Mouse (Mus musculus) adrenal gland, adult (tissue): ENCODE measurements around the gene Gna15.

ENCODE experiments used
- DNase-seq, 2 experiments: peaks; one replicate each; pipeline ENCODE4 v3.0.0; 2022 to 2023; ENCODE audit warnings: low spot score in 1 of 2; ENCODE audit not compliant: inconsistent age in 2 of 2

Gna15 gene

GRCm38 (mm10) chr10:81525017-81525694 lies 1.1 kb upstream of the Gna15 start:
- no peak for DNase-seq

- DNase-seq = no peak
Observed at GRCm38 (mm10) chr10:81523570-81523969, 455 bp downstream of the Gna15 start.

GRCm38 (mm10) chr10:81523142-81523541 lies 883 bp downstream of the Gna15 start:
- no peak for DNase-seq

GRCm38 (mm10) chr10:81519978-81520365 lies 4.1 kb downstream of the Gna15 start:
- DNase-seq = no peak

GRCm38 (mm10) chr10:81519227-81519977 lies 4.6 kb downstream of the Gna15 start:
- DNase-seq = no peak

- peak; percentile 62 to 88 for DNase-seq
Observed at GRCm38 (mm10) chr10:81518546-81518945, 5.5 kb downstream of the Gna15 start.

GRCm38 (mm10) chr10:81517227-81517626 lies 6.8 kb downstream of the Gna15 start:
- no peak for DNase-seq

- no peak for DNase-seq
Observed at GRCm38 (mm10) chr10:81513798-81514197, 10.2 kb downstream of the Gna15 start.

- no peak for DNase-seq
Observed at GRCm38 (mm10) chr10:81510246-81510810, 13.7 kb downstream of the Gna15 start.

- no peak for DNase-seq
Observed at GRCm38 (mm10) chr10:81507691-81508489, 16.1 kb downstream of the Gna15 start.

GRCm38 (mm10) chr10:81507095-81507494 lies 16.9 kb downstream of the Gna15 start:
- DNase-seq = no peak

GRCm38 (mm10) chr10:81505016-81505664 lies 18.9 kb downstream of the Gna15 start:
- DNase-seq = no peak

GRCm38 (mm10) chr10:81502658-81503057 lies 21.4 kb downstream of the Gna15 start:
- DNase-seq = peak; percentile 85 to 96

GRCm38 (mm10) chr10:81501863-81502262 lies 22.2 kb downstream of the Gna15 start:
- DNase-seq = no peak

- no peak for DNase-seq
Observed at GRCm38 (mm10) chr10:81500032-81500431, 24.0 kb downstream of the Gna15 start, which contains the start of gene S1pr4. Gene S1pr4, minus strand, starts transcription at chr10:81500132.

- peak; percentile 51 to 64 for DNase-seq
Observed at GRCm38 (mm10) chr10:81499250-81499901, 24.6 kb downstream of the Gna15 start.

- DNase-seq = no peak
Observed at GRCm38 (mm10) chr10:81498316-81499249, 25.4 kb downstream of the Gna15 start.

- no peak for DNase-seq
Observed at GRCm38 (mm10) chr10:81497401-81498270, 26.4 kb downstream of the Gna15 start.
